Mouse (Mus musculus) heart, adult 2 months (tissue): ENCODE results near the gene Gigyf1.

ENCODE experiments used
- EP300 ChIP-seq: fragments of 200-500 bp; IDR thresholded peaks from 2 replicates; pipeline ENCODE4 v1.6.1; 2011; ENCODE audit warnings: low read depth, low read length, control low read depth; ENCODE audit not compliant: insufficient read depth
- POLR2A ChIP-seq: fragments of 200-500 bp; IDR thresholded peaks from 2 replicates; pipeline ENCODE4 v1.6.1; 2011; ENCODE audit warnings: mild to moderate bottlenecking, low read depth, low read length, control low read depth; ENCODE audit not compliant: insufficient read depth

- TF ChIP-seq EP300 (0 out of 2 replicates have a peak, but pooled peaks have one; percentile 41), POLR2A (no peak; the same call in 1 of the 2 replicates)
These were observed 12.5 kb downstream of the Gigyf1 start for GRCm38 (mm10) chr5:137530588-137531413.
